Mouse (Mus musculus) adrenal gland, postnatal 14 days (tissue): ENCODE measurements around the gene Srpr. TPM values are rescaled to one million over a fixed set of nuclear protein-coding genes. Genes with fewer than 3 reads are reported as not detected.

Experiments
- DNase-seq: peaks from one replicate; pipeline ENCODE4 v3.0.0; 2021; ENCODE audit warnings: mixed read lengths
- long read RNA-seq, 2 experiments: library from polyadenylated mRNA; stranded (forward); transcript quantifications; one replicate each; pipeline ENCODE4 v2.0.0; 2021
- total RNA-seq: library from RNA; stranded (reverse); gene quantifications from 2 replicates; pipeline ENCODE4 v1.2.3, GENCODE M21; 2021

Srpr gene
- total RNA-seq, result 118 and 121 TPM in 2 replicates
- long read RNA-seq, experiment 1, transcript Srpr-201 (14 exons, 2,993 nt), result major isoform, 201 of 222 reads
- long read RNA-seq, experiment 1, partial matches to known transcripts, result 6 of 222 reads
- long read RNA-seq, experiment 1, other reads (novel, unspliced or antisense), result 15 of 222 reads
- long read RNA-seq, experiment 2, transcript Srpr-201 (14 exons, 2,993 nt), result major isoform, 138 of 166 reads
- long read RNA-seq, experiment 2, partial matches to known transcripts, result 13 of 166 reads
- long read RNA-seq, experiment 2, other reads (novel, unspliced or antisense), result 15 of 166 reads

- DNase-seq, result peak; percentile 97
Observed at GRCm38 (mm10) chr9:35199772-35200471, at the start of gene Srpr, which contains the start of gene Tirap. TSS of gene Srpr (plus strand) at chr9:35200175. TSS of gene Tirap (minus strand) at chr9:35200291.

GRCm38 (mm10) chr9:35152923-35153322, 47.1 kb upstream of the Srpr start:
- DNase-seq, result no peak

GRCm38 (mm10) chr9:35156002-35156710, 43.8 kb upstream of the Srpr start:
- DNase-seq, result no peak

- no peak for DNase-seq
Observed at GRCm38 (mm10) chr9:35156862-35157261, 43.1 kb upstream of the Srpr start.

GRCm38 (mm10) chr9:35158477-35158876, 41.5 kb upstream of the Srpr start:
- no peak for DNase-seq

GRCm38 (mm10) chr9:35160662-35161061, 39.3 kb upstream of the Srpr start:
- DNase-seq, result no peak

GRCm38 (mm10) chr9:35161721-35162120, 38.3 kb upstream of the Srpr start:
- no peak for DNase-seq

- peak; percentile 59 for DNase-seq
Observed at GRCm38 (mm10) chr9:35163011-35163690, 36.8 kb upstream of the Srpr start.

GRCm38 (mm10) chr9:35164142-35164874, 35.7 kb upstream of the Srpr start:
- no peak for DNase-seq

GRCm38 (mm10) chr9:35166144-35166797, 33.7 kb upstream of the Srpr start:
- peak; percentile 51 for DNase-seq

- no peak for DNase-seq
Observed at GRCm38 (mm10) chr9:35166798-35167635, 33.0 kb upstream of the Srpr start.

- no peak for DNase-seq
Observed at GRCm38 (mm10) chr9:35170071-35170470, 29.9 kb upstream of the Srpr start.

GRCm38 (mm10) chr9:35173331-35173730, 26.6 kb upstream of the Srpr start:
- DNase-seq, result no peak

GRCm38 (mm10) chr9:35175251-35176123, 24.5 kb upstream of the Srpr start, which contains the start of gene Dcps:
TSS of gene Dcps (minus strand) at chr9:35176061.
- DNase-seq, result peak; percentile 96

- DNase-seq, result no peak
Observed at GRCm38 (mm10) chr9:35176124-35176659, 23.8 kb upstream of the Srpr start.

GRCm38 (mm10) chr9:35182832-35183231, 17.1 kb upstream of the Srpr start:
- DNase-seq, result no peak

- no peak for DNase-seq
Observed at GRCm38 (mm10) chr9:35183359-35183758, 16.6 kb upstream of the Srpr start.

GRCm38 (mm10) chr9:35186430-35186829, 13.5 kb upstream of the Srpr start:
- no peak for DNase-seq
